Mouse (Mus musculus) erythroid progenitor cell, adult 5-6 weeks (primary cell): Measurements from ENCODE around the gene Muc2. TPM values are rescaled to one million over a fixed set of nuclear protein-coding genes. Genes with fewer than 3 reads are reported as not detected.
A peak's percentile ranks its signal among the peaks of the same experiment; 100 is the strongest.
"Not testable (repeated sequence)": the region's sequence is repeated elsewhere in the genome, so short reads cannot be mapped to it uniquely, and the experiment has no call there.

Experiments used
- ATAC-seq: replicated peaks from 2 replicates; pipeline ENCODE4 v1.8.0; 2016; ENCODE audit warnings: moderate number of reproducible peaks, mild to moderate bottlenecking, moderate TSS enrichment, inconsistent platforms; ENCODE audit not compliant: poor library complexity, low FRiP score, severe bottlenecking
- total RNA-seq, 2 experiments: library from RNA; stranded (forward) in 1 of 2; stranded (reverse) in 1 of 2; fragments of 150-400 nt in 1 of 2; fragments of 186-747, 209-891 nt in 1 of 2; gene quantifications; 2 replicates each; pipeline versions ENCODE4 v1.2.3 to v1.2.4; 2015 to 2017; ENCODE audit warnings: low replicate concordance in 2 of 2

The Muc2 gene
- 9.4 and 93.1 TPM in 2 replicates for total RNA-seq (2015; ENCODE audit: low replicate concordance)
- total RNA-seq (2017; ENCODE audit: low replicate concordance), result 2.0 TPM in 1 of 2 replicates, not detected in the other

DNA sequence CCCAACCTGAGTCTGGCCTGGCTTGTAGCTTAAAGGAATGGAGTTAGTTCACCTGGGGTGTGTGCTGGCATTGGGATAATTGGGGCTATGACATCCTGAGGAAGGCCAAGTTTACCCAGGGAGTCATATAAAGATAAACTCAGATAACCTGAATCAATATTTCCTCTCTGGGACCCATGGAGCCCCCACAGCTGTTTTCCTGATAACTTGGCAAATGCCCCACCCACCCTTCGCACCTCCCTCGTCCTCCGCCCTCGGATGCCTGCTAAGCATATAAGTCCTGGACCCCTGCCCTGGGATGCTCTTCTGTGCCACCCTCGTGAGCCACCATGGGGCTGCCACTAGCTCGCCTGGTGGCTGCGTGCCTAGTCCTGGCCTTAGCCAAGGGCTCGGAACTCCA, at the start of gene Muc2:
Muc2 (plus strand) TSS at position 301 of the 400 bp plus-strand sequence.
- no peak for ATAC-seq

DNA sequence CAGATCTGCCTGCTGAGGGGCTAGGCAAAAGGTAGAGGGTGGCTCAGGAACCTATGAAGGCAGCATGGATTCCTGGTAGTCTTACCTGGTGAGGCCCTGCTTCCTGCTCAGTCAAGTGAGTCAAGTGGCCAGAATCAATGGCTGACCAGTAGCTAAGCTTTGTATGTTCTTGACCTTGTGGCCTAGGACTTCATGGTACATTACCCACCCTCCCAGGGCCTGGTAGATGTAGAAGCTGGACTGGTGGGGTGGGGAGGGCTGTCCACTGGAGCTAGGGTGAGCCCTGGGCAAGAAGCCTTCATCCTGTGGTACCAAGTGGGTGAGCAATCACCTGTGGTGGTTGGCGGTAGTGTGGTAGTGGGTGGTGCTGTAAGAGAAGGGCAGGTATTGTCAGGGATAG, 47.8 kb upstream of the Muc2 start:
- no peak for ATAC-seq

DNA sequence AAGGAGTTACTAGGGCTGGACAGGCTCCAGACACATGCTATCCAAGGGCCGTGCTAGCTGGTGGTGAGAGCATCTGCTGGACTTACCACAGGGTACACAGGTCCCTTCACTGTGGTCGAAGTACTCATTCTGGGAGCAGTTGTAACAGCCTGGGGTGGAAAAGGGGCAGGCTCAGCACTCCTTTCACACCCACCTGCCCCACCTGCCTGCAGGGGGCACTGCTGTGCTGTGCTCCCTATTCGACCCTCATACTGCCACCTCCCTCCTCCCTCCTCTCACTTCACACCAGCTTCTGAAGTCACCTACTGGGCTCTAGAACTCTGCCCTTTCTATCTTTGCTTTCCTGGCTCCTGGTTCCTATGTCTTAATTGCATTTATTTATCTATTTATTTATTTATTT, 47.0 kb upstream of the Muc2 start:
- ATAC-seq, result no peak

DNA sequence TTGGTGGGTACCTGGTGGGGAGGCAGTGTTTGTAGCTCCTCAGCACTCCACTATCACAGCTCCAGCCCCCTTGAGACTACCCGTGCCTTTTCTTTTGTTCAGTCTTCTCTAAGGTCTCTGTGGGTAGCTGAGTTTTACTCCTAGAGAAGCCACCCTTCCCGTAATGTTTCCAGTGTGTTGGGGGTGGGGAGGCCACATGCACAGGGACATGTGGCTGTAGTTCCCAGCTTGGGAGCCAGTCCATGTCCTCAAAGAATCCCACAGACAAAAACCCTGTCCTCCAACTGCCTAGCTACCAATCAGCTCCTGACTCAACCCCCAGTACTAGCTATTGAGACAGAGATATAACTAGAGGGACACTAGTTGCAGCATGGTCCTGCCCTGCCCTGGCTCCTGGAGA, 43.1 kb upstream of the Muc2 start:
- ATAC-seq, result no peak

DNA sequence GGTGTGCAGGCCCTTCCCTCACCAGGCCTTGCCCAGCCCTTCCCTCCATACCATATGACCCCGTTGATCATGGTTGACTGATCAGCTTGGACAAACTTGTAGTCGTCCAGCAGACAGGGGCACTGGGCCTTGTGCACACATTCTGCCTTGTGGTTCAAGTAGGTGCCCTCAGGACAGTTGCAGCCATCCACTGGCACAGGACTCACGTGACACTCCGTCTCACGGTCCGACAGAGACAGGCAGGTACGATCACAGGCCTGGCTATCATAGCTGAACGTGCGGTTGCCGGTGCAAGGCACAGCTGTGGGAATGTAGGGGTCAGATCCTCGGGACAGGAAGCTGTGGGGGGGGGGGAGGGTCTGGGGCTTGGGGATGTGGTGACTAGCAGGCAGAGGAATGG, 42.3 kb upstream of the Muc2 start:
- no peak for ATAC-seq

DNA sequence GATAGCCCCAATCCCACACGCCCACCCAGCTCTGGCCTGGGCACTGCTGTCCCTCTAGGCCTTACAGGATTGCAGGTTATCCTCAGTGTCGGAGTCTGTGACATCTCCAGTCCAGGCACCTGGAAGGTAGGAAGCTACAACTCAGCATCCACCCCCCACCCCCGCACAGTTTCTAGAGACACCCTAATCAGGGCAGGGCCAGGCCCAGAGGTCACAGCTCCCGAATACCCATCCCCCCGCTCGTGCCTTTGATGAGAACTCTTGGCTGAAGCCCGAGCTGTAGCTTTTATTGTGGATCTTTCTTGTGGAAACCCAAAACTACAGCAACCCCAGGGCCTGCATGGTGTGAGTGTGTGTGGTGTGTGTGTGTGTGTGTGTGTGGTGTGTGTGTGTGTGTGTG, 37.9 kb upstream of the Muc2 start:
- ATAC-seq, result no peak

DNA sequence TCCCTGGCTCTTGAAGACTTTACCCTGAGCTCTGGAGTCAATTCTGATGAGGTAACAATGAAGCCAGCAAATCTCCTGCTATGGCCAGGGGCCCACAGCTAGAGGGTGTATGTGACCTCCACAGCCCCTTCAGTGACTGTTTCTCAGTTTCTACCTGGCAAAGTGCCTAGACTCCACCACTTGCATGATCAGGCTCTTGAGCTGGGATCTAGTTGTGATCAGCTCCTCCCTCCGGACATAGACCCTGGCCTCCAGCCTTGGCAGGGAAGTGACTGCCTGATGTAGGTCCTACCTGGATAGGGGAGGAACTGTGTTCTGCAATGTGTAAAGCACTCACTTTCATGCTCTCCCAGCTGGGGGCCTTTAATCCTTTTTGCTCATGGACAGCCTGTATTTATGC, 29.8 kb upstream of the Muc2 start:
- no peak for ATAC-seq

DNA sequence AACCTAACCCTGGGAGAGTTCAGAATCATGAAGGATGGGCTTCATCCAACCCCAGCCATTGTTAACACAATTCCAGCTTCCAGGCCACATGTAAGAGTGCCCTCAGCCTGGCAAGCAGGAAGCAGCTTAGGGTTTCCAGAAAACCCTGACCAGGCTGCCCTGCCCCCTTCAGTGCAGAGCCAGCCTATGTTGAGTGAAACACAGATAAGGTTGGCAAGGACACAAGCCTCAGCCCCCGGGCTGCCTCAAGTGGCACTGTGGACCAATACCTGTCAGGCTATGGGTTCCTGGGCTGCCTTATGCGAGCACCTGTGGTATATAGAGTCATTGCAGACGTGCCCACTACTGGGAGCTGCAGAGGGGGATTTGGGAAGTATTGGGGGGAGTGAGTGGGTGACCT, 28.7 kb upstream of the Muc2 start:
- no peak for ATAC-seq

DNA sequence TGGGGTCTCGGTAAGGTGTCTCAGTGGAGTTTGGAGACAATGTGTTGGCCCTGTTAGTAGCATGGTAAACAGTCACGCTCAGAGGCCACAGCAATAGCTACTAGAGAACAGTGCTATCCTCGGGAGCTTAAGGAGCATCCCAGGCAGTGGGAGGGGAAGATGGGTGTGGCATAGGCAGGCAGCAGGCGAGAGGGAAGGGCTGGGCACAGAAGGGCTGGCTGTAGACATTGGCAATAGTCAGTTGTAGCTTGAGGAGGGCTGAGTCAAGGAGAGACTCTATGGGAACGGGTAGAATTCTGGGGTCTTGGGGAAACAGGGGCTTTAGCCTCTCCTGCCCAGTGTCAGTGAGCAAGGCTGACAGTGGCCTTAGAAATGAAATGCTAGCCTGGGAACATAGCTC, 27.9 kb upstream of the Muc2 start:
- ATAC-seq, result peak; percentile 66

DNA sequence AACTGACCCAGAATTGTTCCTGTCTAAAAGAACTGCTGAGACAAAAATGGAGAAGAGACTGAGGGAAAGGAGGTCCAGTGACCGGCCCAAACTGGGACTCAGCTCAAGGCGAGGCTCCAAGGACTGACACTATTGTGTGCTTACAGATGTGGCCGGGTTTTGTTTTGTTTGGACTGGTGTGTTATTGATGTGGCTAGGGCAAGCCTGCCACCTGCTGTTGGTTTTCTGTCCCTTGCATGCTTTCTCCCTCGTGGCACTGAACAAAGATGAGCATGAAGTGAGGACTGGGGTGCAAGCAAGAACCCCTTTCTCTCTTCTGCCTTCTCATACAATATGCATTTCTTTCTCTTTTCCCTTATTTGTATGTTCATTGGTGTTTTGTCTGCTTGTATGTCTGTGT, 23.9 kb upstream of the Muc2 start:
- peak; percentile 71 for ATAC-seq

DNA sequence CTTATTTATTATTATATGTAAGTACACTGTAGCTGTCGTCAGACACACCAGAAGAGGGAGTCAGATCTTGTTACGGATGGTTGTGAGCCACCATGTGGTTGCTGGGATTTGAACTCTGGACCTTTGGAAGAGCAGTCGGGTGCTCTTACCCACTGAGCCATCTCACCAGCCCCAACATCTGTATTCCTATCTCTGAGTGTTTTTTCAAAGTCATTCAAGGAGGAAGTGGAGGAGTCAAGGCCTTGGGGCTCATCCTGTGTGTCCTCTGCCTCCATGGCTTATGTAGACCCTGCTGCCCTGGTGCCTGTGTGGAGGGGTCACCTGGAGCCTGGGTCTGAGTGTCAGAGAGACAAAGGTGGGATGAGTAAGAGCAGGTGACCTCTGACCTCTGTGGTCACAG, 21.0 kb upstream of the Muc2 start:
- not testable (repeated sequence) for ATAC-seq

DNA sequence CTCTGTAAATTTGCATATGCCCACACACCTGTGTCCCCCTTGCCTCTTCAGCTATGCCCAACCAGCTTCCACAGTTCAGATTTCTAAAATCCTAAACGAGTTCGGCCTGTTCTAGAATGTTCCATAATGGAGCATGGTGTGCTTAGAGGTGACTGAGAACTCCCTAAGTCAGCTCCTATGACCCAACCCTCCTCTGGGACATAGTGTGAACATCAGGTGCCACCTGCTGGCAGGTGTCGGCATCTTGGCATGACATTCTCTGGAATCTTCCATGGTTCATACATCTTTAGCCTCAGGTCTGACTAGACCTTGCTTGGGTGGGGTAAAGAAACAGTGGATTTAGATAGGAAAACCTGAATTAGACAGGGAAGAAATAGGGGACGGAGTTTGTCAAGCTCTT, 19.1 kb upstream of the Muc2 start:
- ATAC-seq, result peak; percentile 78

DNA sequence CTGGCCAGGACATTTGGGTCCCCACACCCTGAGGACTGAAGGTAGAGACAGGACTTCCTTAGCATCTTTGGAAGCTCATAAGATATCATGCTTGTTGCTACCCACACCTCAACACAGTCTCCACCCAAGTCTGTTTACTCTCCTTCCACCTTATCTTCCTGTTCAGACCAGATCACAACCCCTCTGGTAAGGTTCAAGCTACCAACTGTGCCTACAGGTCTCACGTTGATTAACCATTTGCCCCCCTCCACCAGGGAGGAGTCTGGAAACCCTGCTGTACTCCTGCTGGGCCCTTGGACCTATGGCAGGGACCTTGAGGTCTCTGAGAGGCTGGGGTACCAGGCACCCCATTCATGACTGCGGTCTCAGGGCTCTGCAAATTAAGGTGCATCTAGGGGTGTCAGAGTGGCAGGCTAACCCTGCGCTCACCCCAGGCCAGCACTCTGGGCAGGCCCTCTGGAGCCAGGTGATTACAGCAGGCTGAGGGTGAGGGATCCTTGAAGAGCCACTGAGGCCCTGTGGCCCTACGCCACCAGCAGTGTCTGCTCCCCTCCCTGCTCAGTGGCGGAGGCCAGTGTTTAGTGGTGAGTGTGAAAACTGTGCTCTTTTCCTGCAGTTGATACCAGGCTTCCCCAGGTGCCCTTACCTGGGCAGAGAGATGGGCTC, 18.4 kb upstream of the Muc2 start:
- ATAC-seq, result peak; percentile 74

DNA sequence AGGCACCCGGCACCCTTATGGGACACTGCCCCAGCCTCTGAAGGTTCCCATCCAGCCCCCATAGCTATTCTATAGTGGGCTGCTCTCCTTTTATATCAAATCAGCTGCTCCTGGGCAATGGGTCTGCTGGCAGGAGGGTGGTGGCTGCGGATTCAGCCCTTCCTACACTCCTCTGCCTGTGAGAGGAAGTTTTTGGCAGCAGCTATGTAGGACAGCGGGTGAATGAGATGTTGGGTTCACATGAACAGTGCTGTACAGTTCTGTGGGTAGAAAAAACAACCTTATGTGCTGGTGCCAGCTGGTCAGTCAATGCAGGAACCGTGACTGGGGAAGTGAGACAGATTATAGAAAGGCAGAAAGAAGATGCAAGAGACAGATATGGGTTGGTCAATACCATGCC, 11.2 kb upstream of the Muc2 start:
- ATAC-seq, result no peak

DNA sequence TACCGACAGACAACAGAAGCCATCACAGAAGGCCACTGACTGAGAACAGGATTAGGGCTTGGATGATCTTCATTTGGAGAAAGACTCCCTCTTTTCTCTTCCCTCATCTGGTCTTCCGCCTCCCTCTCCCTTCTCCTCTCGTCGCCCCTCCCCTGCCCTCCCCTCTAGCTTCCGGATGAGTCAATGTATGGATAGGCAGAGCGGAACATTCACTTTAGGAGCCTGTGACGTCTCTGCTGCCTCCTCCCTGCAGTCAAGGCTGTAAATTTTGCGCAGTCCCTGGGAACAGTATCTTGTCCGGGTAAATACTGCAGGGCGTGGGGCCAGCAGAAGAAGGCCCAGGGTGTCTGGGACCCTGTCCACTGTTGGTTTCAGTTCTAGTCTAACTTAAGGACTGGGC, 2.8 kb upstream of the Muc2 start:
- ATAC-seq, result no peak

DNA sequence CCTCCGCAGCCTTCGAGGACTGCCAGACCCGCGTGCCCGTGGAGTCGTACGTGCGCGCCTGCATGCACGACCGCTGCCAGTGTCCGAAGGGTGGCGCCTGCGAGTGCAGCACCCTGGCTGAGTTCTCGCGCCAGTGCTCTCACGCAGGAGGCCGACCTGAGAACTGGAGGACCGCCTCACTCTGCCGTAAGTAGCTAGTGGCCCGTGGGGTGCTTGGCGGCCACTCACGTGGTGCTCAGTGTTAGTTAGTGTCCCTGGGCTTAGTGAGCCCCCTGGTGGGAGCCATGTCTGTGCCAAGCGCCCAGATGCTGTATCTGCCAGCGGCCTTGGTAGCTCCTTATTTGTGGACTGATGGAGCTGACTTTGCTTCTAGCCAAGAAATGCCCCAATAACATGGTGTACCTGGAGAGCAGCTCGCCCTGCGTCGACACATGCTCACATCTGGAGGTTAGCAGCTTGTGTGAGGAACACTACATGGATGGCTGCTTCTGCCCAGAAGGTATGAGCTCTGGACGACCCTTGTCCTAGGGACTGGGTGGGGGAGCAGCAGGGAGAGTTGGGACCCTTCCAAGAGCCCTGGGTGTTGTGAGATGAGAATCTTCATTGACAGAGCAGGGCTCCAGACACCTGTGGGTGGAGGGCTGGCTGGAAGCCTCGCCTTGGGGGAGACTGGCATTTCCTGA, 3.6 kb downstream of the Muc2 start:
- no peak for ATAC-seq

DNA sequence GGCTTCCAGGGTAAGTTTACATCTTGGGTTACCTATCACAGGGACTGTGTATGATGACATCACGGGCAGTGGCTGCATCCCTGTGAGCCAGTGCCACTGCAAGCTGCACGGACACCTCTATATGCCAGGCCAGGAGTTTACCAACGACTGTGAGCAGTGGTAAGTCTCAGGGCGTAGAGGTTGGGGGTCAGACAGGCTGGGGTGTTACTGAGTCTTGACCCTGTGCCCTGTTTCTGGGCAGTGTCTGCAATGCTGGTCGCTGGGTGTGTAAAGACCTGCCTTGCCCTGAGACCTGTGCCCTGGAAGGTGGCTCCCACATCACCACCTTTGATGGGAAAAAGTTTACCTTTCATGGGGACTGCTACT, 4.1 kb downstream of the Muc2 start:
- ATAC-seq, result no peak

DNA sequence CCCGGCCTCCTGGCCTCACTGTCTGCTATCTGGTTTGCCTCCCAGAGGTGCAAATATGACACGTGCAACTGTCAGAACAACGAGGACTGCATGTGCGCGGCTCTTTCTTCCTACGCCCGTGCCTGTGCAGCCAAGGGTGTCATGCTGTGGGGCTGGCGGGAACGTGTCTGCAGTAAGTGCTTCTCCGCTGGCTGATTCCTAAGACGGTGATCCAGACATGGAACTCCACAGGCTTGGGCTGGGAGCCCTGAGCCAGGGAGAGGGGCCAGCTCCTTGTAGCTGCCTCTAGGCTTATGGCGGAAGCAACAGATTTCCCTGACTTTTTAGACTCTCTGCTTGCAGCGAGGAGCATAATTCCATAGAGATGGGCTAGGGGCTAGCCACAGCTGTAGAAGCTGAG, 6.4 kb downstream of the Muc2 start:
- no peak for ATAC-seq

DNA sequence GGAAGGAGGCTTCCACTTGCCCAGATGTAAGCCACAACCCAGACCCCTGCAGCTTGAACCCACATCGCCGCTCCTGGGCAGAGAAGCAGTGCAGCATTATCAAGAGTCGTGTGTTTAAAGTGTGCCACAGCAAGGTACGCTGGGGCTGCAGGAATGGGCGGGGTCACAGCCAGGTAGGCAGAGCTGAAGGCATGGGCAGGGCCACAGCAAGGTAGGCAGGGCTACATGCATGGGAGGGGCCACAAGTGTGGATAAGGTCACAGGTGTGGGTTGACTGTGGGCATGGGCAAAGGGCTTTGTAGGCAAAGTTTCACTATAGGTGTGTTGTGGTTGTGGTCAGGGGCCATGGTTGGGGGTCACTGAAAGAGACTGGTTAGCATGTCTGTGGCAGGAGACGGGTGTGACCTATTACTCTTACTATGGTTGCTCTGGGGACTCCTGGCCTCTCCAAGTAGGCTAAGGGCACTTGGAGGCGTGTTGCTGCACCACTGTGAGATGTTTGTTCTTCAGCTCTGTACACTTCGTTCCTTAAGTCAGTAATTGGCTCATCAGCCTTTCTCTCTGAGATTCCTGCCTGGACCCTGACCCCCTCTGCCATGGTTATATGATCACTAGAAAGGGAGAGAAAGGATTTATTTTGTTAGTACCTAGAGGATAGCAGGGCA, 9.5 kb downstream of the Muc2 start:
- ATAC-seq, result no peak

DNA sequence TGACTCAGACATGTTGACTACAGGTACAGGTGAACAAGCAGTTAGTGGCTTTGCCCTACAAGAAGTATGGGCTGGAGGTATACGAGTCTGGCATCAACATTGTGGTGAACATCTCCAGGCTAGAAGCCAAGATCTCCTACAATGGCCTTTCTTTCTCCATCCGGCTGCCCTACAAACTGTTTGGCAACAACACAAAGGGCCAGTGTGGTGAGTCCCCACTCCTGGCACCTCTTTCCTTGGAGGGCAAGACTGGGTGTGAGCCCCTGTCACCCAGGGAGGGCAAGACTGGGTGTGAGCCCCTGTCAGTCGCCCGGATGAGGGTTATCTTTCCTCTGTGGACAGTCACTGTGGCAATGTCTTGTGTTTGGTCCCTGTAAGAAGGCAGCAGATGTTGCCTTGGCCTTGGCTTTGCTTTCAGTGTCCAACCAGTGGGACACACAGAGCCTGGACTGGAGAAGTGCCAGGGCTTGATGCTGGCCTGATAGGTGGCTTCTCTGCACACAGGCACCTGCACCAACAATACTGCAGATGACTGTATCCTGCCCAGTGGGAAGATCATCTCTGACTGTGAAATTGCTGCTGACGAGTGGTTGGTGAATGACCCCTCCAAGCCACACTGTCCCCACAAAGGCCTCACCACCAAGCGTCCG, 57.4 kb downstream of the Muc2 start:
- ATAC-seq, result no peak

DNA sequence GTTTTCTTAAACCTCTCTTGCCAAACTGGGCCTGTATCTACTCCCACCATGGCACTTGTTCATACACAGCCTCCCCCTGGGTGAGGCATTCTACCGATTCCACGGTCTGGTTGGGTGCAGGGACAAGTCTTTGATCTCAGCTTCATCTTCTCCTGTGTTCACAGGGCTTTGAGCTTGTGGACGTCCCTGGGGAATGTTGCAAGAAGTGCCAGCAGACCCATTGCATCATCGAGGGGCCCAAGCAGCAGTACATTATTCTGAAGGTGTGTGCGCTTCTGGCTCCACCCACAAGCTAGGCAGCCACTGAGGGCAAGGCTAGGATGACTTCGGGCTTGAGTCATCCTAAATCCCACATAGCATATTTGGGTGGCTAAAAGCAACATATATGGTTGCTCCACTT, 62.4 kb downstream of the Muc2 start:
- ATAC-seq, result no peak
